Mouse (Mus musculus) cerebellum, postnatal 4 days (tissue): ENCODE measurements around the gene Gpatch8.

Experiments
- DNase-seq, 2 experiments: peaks; one replicate each; pipeline ENCODE4 v3.0.0; 2022; ENCODE audit warnings: low spot score in 2 of 2, mixed read lengths in 1 of 2

The Gpatch8 gene

DNA sequence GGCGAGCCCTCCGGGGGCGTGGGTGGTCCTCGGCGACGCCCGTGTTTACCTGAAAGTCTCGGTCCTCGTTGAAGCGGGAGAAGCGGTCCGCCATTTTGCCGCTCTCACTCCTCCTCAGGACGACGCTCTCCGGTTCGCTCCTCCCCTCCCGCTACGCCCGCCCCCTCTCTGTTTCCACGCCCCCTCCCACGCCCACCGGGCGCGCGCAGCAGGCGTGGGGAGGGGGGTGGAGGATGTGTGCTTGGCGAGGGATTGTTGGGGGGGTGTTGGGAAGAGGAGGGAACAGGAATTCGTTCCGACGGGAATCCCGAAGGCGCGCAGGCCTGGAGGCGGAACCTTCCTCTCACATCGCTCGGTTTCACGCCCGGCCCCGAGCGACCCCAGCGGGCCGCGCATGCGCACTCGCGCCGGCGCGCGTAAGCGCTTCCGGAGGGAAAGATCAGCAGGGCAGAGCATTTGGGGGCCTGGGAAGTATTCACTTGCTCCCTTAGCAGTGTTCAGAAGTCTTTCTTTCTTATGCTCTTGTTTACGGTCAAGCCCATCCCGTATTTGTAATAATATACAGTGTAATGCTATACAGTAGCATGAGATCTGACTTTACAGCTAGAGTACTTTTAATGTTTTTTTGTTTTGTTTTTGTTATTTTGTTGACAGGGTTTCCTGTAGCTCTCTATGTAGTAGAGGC is at the start of gene Gpatch8:
Gene Gpatch8 (minus strand): TSS at position 362 of the 685 bp plus-strand sequence.
- DNase-seq, result peak; percentile 90 to 94

DNA sequence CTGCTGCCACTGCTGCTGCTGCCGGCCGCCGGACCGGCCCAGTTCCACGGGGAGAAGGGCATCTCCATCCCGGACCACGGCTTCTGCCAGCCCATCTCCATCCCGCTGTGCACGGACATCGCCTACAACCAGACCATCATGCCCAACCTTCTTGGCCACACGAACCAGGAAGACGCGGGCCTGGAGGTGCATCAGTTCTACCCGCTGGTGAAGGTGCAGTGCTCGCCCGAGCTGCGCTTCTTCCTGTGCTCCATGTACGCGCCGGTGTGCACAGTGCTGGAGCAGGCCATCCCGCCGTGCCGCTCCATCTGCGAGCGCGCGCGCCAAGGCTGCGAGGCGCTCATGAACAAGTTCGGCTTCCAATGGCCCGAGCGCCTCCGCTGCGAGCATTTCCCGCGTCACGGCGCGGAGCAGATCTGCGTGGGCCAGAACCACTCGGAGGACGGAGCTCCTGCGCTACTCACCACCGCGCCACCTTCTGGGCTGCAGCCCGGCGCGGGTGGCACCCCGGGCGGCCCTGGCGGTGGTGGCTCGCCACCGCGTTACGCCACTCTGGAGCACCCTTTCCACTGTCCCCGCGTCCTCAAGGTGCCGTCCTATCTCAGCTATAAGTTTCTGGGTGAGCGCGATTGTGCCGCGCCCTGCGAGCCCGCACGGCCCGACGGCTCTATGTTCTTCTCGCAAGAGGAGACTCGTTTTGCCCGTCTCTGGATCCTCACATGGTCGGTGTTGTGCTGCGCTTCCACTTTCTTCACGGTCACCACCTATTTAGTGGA is 48.8 kb upstream of the Gpatch8 start:
- DNase-seq, result peak in 1 of 2 experiments; percentile 55

DNA sequence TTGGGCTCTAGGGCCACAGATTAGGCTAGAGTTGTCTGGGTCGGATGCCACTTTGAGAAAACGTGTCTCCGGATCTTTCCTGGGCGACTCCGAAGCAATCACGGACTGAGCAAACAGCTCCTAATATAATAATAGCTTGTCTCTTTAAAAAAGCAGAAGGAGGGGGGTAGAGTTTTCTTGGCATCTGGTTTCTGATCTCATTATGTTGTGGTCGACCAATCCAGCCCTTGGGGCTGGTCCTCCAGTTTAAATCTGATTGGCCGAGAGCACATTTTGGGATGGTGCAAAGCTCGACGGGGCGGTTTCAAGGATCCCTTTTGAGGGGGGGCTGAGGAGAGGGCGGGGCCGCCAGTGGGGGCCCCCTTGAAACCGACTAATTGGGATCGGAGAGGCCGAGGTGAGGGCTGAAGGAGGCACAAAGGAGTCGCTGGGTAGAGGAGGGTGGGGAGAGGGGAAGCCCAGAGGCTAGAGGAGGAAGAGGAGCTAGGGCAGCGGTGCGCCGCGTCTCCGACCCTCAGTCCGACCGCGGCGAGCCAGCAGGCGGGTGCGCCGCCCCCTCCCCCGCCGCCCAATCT is 47.9 kb upstream of the Gpatch8 start, which contains the start of gene Fzd2:
Gene Fzd2 (plus strand): TSS at position 387 of the 575 bp plus-strand sequence.
- peak; percentile 62 to 81 for DNase-seq

DNA sequence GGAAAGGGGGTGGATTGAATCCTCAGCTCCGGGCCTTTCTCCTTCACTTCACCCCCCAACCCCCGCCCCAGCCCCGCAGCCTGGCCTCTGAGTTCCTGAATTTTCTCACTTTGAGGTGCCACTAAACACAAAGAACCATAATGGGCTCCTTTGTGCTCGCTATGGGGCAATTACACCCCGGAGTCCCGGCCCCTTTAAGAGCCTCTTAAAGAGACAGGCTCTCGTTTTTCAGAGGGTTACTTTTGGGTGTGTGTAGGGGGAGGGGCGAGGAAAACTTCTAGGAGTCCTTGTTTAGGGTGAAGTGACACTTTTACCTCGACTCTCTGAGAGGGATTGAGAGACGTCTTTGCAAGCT is 47.3 kb upstream of the Gpatch8 start:
- DNase-seq, result no peak

DNA sequence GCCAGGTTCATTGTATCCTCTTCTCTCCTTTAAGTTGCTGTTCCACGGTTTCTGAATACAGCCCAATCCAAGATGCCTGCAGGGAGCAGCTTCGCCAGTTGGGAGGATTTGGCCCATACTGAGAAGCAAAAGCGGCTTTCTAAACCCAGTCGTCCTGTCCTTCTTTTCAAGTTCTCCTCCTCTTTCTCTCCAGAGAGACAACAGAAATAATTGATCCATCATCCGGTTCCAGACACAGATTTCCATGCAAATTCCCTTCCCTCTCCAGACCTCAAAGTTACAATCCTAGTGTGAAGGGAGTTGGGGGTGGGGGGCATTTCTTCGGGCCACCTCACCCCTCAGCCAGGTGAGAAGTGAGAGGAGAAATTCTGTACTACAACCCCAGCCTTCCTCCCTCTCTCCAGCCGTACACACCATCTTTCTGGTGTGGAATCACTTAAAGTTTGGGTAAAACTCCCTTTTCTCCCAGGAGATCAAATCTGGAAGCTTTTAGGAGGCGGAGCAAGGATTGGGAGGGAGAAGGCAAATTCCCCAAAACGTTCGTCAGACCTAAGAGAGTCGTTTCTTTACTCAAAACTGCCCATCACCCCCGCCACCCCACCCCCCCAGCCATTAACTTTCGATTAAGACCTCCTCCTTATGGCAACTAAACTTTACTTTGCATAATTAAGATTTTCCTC is 46.8 kb upstream of the Gpatch8 start:
- DNase-seq, result no peak

DNA sequence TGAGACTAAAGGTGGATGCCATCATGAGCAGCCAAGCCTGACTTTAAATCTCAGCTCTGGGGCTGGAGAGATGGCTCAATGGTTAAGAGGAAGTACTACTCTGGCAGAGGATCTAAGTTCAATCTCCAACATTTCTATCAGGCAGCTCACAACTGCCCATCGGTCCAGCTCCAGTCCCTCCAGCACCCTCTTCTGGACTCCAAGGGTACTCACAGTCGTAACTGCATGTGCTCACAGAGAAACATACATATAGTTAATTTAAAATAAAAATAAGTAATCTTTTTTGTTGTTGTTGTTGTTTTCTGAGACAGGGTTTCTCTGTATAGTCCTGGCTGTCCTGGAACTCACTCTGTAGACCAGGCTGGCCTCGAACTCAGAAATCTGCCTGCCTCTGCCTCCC is 43.7 kb upstream of the Gpatch8 start:
- DNase-seq, result no peak

DNA sequence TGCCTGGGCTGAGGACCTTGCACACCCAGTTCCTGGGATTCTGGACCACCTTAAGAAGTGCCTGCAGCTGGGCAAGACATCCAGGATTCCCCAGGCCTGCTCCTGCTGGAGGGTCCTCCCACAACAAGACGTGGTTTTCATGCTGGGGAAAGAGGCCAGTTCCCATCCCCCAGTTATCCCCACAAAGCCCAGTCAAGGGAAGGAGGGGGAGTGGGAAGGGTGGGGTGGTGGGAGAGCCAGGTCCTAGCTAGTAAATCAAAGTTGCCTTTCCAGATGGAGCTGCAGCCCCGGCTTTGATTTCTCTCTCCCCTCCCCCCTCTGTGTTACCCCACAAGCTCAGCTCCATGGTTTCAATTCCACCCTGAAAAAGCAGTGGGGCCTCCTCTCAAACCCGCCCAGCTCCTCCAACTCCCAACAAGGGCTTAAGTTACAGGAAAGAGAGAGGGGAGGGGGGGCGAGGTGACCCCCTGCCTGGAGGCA is 39.2 kb upstream of the Gpatch8 start:
- no peak for DNase-seq

DNA sequence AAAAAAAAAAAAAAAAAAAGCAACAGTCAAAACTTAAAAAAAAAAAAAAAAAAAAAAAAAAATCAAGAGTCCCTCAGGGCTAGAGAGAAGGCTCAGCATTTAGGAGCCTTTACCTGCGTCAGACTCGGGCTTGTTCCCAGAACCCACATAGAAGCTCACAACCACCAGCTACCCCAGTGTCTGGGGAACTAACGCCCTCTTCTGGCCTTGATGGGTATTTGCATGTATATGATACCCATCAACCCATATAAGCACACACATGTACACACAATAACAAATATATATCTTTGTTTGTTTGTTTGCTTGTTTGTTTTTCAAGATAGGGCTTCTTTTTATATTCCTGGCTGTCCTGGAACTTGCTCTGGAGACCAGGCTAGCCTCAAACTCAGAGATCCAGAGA is 31.4 kb upstream of the Gpatch8 start:
- DNase-seq, result no peak

DNA sequence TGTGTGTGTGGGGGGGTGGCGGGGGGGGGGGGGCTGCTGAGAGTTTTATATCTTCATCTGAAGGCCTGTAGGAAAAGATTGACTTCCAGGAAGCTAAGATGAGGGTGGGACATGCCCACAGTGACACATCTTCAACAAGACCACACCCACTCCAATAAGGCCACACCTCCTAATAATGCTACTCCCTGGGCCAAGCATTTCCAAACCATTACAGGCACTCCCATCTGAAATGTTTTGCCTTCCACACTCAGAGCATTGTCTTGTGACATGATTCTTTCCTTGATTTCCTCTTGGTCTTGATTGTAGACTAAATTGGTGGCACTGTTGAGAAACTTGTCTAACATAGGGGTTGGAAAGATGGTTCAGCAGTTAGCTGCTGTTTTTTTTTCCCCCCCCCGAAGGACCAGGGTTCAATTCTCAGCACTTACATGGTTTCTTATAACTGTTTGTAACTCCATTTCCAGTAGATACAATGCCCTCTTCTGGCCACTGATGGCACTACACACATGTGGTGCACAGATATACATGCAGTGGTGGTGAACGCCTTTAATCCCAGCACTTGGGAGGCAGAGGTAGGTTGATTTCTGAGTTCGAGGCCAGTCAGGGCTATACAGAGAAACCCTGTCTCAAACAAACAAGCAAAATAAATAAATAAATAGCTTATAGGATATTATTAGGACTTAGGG is 30.4 kb upstream of the Gpatch8 start:
- DNase-seq, result no peak

DNA sequence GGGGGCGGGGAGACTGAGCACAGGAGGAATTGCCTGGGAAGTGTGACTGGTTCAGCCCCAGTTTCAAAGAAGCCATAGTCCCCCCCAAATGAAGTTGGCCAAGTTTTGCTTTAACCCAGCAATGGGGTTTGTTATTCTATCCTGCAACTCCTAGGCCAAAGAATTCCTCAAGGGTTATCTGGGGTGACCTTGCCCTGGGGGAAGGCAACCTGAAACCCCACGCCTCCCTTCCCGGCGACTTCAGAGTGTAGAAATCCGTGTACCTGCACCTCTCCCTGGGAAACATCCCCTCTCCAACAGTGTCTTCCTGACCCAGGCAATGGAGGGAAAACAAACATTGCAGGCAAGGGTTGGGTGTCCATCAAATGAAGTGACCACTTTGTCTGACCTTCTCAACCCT is 26.5 kb upstream of the Gpatch8 start:
- DNase-seq, result no peak

DNA sequence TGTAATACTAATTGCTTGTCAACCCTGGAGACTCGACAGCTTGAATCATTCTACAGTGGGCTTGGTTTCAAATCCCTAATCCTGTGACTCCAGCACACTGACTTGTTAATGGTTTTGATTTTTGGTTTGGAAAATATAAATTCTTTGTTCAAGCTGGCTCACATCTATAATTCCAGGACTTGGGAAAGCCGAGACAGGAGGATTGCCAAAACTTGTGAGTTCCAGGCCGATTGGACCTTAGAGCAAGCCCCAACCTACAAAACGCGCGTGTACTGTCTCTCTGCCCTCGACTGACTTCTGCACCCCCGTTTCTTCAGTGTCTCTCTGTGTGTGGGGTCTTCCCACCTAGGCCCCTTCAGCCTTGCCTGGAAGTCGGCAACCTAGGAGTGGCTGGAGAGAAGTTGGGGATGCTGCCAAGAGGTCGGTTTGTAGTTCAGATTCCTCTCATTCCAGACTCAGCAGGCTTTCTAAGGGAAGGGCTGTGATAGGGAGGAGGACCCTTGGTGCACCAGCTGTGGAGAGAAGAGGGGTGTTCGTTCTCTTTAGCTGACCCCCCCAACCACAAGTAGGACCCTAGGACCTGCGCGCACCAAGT is 25.9 kb upstream of the Gpatch8 start:
- no peak for DNase-seq

DNA sequence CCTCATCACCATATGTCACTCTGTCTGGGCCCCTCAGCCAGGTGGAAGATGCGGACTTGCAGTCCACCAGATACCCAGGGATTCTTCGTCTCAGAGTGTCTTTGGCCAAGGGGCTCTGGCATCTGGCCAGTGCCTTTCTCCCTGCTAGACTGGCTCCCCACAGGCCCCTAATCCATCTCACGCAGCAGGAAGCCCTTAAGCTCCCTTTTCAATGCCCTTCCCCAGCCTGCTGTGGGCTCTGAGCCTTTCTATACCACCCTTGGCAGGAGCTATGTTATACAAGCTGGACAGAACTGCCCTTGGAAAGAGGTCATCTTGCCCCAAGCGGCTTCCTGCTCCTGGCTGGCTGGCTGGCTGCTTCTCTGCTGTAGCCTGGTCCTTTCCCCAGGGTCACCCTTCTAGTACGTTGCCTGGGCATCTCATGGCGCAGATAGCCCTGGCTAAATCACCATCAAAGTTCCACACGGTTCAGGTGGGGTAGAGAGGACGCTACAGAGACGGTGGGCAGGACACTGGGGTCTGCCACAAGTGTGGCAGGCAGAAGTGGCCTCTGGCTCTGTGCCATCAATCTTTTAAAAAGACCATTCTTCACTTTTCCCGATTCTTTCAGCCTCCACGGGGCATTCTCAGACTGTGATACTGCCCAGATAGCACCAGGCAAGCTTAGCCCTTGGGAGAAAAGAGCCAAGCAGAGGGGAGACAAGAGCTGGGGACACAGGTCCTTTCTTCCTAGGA is 25.3 kb upstream of the Gpatch8 start:
- peak in 1 of 2 experiments; percentile 56 for DNase-seq

DNA sequence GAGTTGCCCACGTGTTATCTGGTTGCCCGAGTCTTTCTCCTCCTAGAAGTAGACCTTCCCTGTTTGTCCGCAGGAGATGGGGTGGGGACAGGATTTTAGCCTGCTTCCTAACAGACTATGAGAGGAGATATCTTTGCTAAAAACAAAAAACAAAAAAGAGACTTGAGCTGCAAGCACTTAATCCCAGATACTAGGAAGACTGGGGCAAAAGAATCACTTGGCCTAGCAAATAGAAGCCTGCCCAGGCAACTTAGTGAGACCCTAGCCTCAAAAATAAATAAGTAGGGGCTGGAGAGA is 23.8 kb upstream of the Gpatch8 start:
- DNase-seq, result no peak

DNA sequence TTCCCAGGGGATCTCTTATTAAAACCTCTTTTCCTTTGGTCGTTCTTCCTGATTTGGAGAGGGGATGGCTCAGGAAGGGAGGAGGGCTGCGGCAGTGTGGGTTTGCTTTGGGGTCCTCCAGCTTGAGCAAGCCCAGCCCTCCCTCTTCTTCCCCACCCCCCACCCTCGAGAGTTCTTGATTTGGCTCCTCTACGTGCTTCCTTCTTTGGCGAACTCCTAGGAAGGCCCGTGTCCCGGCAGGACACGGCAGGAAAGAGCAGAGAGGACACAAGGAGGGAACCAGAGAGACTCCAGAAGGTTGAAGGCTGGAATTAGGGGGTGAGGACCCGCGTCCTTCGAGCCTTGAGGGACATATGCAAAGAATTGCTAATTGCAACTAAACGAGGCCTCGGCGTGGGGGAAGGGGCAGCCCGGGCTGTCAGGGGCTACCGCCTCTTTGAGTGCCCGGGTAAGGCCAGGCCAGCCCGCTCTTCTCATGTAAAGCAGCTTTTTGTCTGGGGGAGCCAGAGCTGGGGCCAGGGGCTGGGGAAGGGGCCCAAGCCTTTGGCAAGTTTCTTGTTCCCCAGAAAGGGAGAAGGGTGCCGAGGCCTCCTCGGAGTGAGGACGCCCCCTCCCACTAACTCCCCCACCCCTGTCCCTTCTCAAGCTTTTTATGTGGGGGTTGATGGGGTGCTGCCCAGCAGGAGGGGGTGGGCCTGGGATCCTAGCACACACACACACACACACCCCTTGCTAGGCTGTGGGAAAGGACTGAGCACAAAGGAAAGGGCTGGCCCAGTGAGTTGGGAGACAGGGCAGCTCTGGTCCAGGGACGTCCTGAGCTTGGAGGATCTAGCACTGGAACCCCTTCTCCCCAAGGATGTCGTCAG is 23.2 kb upstream of the Gpatch8 start, which contains the start of gene Gm11627:
Gene Gm11627 (minus strand): TSS at position 297 of the 869 bp plus-strand sequence.
- DNase-seq, result no peak

DNA sequence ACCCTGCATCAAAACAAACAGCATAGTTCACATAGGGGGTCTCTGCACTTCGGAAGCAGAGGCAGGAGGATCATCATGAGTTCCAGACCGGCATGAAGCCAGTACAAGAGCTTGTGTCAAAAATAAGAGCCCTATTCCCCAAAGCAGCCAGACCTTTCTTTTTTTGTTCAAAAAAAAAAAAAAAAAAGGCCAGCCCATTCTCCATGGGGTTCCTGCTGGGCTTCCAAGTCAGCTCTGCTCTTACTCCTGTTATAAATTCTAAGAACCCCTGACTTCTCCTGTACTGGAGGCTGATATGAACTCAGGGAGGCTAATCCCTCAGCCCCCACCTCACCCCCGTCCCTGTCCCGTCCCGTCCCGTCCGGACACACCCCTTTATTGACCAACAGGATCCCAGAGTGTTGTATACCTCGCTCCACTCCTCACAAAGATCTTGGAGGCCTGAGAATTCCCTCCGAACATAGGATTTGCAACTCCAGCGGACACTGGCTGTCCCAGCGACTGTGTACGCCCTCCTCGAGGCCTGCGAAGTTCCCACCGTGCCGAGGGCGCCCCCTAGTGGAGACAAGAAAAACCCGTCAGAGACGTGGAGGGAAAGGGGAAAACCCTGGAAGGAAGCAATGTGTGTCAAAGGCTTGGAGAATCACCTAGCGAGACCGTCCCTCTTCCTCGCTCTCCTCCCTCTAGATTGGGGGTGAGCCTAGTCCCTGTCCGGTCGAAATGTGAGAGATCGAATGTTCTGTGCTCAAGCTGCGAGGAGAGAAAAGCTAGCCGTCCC is 22.3 kb upstream of the Gpatch8 start:
- peak; percentile 58 to 77 for DNase-seq

DNA sequence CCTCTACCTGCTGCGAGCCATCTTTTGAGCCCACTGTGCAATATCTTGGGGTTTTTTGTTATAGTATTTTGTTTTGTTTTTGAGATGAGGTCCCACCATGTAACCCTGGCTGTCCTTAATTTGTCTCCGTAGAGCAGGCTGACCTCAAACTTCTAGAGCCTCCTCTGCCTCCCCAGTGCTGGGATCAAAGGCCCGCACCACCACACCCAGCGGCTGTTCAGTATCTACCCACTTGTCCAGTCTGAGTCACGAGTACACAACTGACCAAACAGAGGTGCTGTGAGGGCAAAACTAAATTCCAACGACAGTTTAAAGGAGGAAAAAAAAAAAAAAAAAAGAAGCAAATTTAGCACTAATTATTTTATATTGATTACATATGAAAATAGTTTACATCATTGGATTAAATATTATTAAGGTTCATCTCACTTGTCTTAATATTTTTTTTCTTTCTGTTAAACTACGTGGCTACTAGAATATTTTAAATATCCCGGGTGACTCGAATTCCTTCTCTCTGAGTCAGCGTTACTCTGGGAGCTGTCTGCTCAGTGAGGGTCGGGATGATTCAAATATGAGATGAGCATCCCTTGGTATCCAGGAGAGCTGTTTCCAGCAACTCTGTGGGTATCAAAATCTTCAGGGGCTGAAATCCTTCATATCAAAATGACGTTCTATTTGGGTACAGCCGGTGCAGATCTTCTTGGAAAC is 20.0 kb upstream of the Gpatch8 start:
- no peak for DNase-seq

DNA sequence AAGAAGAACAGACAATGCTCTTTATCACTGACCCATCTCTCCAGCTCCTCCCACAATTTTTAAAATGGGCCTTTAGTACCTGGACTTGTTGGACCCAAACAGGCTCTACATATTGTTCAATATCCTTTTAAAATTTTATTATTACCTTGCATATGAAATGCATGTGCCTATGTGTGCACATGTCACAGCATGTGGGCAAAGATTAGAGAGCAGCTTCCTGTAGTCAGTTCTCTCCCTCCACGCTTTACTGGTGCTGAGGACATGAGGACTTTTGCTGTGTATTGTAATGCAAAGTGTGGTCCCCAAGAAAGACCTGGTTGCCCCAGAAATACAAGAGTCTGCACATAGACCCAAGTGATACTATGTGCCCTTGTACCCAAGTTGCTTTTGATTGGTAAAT is 18.8 kb upstream of the Gpatch8 start:
- DNase-seq, result no peak
